Mouse (Mus musculus): Measurements from ENCODE around the gene Nkx6-1.

Nkx6-1 gene

DNA sequence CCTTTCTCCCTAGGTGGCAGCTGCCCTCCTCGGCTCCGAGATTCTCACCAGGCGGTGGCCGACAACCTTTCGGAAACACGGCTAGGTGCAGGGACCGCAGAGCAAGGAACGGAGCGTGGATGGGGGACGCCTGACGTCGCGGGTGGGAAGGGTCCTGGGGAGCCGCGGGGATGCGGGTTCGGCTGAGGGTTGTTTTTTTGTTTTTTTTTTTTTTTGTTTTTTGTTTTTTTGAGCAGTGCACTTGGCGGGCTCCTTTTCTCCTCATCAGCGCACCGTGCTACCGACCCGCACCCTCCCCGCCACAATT, 5.9 kb downstream of the Nkx6-1 start:
- peak in 1 of 2 experiments; percentile 25 for DNase-seq

DNA sequence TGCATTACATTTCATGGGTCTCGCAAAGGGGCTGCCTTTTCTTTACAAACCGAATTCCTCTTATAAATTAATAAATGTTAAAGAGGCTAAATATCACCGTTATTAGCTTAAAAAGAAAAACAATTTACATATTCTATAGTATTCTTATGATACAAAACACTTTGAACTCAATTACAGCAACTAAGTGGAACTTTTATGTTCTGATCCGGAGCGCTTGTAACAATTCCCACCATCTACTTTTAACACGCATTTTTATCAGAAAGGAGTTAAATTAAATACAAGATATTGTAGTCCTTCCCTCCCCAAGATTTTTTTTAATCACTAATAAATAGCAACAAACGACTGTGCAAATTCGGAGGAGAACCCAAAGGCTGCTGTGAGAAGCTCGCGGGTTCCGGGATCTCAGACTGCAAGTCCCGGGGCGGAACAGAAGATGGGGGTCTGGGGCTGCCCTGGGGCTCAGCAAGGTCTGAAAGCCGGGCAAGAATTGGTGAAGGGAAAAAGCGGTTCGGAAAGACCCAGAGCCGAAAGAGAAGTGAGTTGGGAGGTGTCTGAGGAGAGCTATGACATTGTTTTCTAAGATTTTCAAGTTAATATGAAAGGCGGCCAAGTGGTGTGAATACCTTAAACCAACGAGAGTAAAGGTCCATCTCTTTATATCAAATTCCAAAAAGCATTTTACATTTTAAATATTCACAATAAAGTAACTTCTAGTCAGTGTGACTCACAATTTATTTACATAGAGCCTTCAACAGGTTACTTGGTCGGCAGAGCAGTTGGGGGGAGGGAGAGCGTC, 6.4 kb downstream of the Nkx6-1 start:
- peak in 1 of 2 experiments; percentile 27 for DNase-seq

DNA sequence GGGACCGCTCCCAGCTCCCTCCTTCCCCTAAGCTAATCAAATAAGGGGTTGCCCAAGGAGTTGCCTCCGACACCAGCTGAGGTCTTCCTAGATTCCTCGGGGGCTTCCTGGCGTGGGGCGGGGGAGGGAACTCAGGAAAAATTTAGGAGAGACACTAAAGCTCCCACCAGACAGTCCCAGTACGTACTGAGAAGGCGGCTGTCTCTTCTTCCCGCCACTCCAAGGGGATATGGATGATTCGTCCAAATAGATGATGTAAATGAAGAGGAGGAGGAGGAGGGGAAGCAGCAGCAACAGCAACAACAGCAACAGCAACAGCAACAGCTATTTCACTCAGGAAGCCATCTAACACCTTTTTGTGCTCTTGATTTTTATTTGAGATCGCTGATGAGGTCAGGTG, 7.1 kb downstream of the Nkx6-1 start:
- no peak for DNase-seq

DNA sequence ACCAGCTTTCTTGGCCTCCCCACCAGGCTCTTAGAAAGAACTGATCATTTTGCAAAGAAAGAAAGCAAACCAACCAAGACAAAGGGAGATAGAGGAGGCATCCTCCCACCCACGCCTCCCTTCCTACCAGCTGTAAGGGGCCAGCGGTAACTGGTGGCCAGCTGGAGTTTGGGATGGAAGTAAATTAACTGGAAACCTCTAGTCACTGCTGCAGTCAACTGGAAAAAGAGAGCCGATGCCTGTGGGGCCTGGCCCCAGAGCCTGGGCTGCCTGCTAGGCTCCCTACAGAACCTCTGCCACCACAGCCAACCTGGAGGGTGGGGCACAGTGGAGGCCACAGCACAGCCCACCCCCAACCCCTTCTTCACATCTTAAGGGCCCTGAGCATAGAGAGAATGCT, 8.7 kb downstream of the Nkx6-1 start:
- DNase-seq, result no peak

DNA sequence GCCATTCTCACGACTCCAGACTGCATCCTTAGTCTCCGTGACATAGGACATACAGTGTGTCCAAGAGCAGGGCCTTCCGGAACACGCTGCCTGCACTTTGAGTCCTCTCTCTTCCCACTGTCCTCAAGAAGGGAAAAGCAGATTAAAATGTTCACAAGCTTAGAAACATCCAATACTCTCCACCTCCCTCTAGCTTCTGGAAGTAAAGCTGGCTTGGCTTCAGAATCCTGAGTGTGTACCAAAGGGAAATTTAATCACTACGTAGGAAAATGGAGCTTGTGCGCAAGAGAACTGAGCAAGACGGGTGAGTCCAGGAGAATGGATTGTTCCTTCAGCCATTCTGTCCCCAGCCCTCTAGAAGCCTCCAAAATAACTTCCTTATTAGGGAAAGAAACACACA, 9.4 kb downstream of the Nkx6-1 start:
- no peak for DNase-seq

DNA sequence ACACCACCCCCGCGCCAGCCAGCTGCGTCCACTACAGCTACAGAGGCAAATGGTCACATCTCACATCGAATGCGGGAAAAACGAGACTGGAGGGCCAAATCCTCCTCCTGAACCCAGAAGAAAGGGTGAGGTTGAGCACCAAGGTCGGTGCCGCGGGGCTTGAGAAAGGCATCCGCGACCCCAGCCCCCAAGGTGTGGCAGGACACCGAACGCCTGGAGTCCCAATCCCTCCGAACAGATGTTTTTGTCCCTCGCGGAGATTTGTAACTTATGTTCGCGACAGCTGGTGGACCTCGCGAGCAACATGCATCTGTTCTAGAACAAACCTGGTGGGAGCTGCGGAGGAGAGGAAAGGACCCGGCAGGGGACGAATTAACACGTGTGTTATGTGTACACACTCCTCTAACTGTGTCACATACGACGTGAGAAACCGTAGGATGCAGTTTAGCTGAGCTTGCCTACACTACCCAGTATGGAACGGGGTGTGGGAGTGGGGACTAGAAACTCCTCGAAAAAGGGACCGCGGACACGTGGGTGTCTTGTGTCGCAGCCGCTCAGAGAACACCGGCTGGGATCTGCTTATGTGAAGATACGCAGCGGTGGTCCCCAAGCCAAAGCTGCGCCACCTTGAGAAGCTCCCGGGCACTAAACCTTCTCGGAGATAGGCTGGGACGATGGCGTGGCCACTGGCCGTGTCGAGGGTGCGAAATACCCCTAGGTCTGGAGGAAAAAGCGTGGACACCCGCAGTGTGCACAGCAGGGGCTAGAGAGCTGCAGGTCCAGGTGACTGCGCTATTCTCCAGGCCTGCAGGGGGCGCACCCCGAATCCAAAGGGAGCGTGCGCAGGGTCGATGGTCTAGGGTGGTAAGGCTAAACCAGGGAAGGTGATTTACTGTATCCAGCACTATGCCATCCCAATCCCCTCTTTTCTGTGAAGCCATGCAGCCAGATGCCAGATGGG, 16.8 kb downstream of the Nkx6-1 start:
- peak in 1 of 2 experiments; percentile 39 for DNase-seq

DNA sequence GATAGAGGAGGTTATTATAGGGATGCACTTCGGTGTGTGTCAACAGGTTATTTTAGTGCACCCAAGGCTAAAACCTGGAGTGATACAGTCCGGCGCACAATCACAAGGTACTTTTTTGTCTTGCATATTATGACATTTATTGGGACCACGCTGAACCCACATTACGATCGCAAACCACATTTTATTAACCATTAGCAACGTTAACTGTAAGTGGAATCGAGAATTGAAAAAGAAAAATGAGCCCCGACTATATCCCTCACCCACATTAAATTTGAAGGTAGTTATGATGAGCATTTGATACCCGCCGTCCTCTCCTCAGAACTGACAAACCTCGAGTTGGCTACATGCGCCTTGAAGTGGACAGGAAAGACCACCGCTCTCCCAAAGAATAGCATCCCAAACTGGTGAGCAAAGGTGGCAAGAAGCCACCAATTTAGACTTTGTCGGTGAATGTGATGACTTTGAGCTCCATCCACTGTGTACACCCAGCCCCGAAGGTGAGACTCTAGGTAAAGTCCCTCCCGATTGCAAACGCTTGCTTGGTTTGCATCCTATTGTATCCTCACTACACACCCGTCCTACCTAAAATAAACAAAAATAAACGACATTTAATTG, 17.7 kb downstream of the Nkx6-1 start:
- DNase-seq, result no peak

DNA sequence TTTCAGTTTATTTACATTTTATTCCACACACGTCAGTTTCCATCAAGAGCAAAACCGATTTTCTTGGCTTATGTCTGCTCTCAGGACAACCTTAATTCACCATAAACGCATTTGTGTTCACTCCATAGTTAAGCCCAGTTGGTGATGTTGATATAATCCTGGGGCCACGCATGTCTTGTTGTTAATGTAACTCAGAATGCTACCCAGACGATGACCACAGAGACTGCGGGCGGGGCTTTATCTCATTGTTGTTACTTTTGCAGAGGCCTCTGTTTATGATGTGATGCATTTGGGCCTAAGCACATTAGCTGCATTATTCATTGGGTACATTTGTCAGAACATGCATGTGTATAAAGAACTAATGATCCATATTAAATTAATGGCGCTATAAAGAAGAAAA, 19.7 kb downstream of the Nkx6-1 start:
- no peak for DNase-seq

DNA sequence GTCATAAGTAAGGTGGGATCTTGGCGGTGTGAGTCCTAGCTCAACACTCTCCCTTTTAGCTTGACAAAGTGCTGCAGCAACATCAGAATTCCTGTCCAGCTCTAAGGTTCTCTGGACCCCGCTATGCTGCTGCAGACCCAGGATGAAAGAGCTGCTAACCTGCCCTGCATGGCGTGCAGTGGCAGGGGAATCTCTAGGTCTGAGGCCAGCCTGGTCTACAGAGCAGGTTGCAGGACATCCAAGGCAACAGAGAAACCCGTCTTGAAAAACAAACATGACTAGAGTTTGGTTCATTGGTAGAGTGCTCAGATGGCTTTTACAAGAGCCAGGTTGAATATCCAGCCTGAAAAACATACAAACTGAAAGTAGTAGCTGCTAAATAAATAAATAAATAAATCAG, 26.7 kb downstream of the Nkx6-1 start:
- no peak for DNase-seq

Measured in cerebellum, postnatal 10 days (tissue).